Mouse (Mus musculus) adrenal gland, postnatal 25 days (tissue): Measurements from ENCODE around the gene Prss54. TPM values are rescaled to one million over a fixed set of nuclear protein-coding genes. Genes with fewer than 3 reads are reported as not detected.
A peak's percentile ranks its signal among the peaks of the same experiment; 100 is the strongest.

Experiments
- DNase-seq: peaks from one replicate; pipeline ENCODE4 v3.0.0; 2021; ENCODE audit warnings: mixed read lengths
- total RNA-seq: library from RNA; stranded (reverse); gene quantifications from 2 replicates; pipeline ENCODE4 v1.2.3, GENCODE M21; 2021

Gene Prss54
- total RNA-seq, 1 experiment from 2014 or later, result not detected

DNA sequence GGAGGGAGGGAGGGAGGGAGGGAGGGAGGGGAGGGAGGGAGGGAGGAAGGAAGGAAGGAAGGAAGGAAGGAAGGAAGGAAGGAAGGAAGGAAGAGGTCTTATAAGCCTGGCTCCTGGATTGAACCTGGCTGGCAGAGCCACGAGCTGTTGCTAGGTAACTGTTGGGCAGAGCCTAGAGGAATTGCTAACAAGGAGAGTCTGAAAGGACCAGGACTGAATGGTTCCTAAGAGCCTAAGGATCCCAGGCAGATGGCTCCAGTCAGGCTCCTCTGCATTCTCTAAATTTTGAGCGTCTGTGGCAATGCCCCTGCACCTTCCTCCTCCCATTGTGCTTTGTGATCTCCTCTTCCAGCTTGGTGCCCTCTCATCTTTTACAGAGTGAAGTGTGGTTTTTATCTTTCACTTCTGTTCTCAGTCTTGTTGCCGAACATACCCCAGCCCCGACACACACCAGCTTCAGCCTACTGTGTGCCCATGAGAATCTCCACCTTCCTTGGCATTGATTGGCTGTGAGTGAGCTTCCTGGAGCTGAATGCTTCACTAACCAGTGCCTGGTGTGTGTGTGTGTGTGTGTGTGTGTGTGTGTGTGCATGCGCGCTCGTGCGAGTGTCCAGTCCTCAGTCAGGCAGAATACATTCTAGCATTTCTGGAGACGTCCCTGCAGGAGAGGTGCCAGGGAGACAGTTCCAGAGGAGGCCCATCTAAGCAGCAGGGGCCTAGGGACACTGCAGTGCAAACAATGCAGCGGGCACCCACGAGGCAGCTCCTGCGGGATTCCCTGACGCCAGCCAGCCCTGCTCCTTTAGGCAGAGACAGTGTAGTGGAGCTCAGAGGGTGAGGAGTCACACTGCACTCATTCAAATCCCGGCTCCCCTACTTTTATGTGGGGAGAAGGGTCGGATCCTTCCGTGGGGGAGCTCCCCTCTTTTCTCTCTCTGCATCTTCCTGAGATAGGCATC is 26.0 kb downstream of the Prss54 start:
- no peak for DNase-seq

DNA sequence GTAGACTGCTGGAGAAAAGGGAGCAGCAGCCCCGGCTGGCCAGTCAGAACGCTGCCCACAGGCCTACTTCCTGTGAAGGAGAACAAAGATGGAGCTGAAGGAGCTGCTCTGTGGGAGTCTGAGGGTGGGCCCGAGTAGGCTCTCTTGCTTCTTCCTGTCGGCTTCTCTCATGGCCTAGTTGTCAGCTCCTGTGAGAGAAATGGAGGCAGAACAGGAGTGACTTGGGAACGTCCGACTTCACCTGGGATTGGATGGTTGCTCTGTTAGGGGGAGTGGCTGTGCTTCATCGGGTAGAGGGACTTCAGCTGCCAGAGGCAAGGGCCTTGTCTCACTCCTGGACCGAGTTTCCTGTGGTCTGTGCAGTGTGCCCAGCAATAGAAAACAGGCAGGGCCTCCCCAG is 28.2 kb downstream of the Prss54 start:
- DNase-seq, result no peak

DNA sequence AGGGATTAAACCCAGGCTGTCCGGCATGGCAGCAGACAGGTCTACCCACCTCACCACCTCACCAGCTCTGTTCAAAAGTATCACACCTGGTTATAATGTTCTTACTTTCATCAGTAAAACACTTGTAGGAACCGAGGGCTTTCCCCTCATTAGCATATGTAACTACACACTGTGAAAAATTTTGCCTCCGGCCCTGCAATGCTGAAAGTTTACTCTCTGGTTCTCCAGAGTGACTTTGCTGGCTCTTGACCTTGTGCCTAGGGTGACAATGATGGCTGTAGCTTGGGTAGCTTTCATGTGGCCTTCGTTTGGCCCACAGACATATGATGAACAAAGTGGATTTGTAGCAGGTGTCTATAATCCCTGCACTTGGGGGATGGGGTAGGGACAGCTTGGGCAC is 29.2 kb downstream of the Prss54 start:
- no peak for DNase-seq

GRCm38 (mm10) chr8:95545815-95546214 is 30.3 kb downstream of the Prss54 start:
- no peak for DNase-seq

DNA sequence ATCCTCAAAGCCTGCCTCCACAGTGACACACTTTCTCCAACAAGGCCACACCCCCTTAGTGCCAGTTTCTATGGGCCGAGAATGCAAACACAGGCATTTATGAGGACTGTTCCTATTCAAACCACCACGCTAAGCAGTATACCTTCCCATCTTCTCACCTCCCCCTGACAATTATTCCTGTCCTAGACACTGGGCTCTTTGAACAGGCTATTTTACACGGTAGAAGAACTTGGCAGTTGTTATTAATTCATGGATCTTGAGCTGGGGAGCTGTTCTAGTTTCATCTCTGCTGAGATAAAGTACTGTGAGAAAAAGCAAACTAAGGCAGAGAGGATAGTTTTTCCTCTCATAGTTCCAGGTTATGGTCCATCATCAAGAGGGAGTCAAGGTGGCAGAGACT is 33.1 kb downstream of the Prss54 start:
- no peak for DNase-seq

- no peak for DNase-seq
Measured at GRCm38 (mm10) chr8:95542191-95542590, 33.9 kb downstream of the Prss54 start.

DNA sequence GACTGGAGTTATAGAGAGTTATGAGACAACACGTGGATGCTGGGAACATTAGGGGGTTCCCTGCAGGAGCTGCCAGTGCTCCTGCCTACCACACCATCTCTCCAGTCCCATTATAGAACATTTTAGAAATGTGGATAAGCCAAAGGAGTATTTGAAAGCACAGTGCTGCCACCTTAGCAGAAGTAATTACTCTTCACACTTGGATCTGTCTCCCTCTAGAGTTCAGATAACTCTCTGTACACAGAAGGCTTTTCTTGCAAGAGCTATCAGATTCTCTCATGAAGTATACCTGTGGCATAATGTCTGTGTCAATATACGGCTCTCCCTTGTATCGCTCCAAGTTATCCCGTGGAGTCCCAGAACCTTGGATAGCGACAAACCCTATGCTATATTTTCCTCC is 36.7 kb downstream of the Prss54 start:
- no peak for DNase-seq

DNA sequence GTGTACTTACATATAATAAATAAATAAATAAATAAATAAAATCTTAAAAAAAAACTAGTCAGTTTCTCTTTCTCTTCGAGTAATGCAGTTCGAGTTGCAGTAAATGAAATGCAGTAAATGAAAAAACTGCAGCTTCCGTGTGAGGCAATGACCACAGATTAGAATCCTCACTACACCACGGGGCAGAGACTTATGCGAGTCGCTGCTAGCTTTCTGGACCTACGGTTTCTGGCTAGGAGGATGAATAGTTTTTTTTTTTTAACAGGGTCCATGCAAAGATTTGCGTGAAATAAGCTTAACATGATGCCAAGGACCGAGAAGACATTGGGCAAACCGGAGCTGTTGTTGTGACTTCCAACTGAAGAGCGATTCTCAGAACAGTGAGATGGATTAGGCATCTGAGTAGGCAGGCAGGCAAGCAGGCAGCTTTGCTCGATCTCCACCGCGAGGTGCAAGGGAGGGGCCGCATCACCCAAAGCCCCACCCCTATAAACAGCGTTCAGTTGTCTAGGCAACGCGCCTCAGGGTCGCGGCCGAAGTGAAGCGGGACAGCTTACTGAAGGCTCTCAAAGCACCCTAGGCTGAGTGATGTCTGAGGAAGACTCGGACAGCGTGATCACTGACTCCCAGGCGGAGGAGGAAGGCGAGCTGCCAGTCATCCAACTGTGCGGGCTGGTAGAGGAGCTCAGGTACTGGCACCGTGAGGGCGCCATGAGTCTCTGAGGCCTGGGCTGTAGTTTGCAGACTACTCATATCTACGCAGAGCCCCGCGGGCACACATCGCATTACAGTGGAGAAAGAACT is 42.4 kb downstream of the Prss54 start, which contains the start of gene Ccdc113:
Gene Ccdc113 (plus strand): TSS at position 502 of the 804 bp plus-strand sequence.
- DNase-seq, result peak; percentile 71

- no peak for DNase-seq
Measured at GRCm38 (mm10) chr8:95532206-95532605, 43.9 kb downstream of the Prss54 start.

DNA sequence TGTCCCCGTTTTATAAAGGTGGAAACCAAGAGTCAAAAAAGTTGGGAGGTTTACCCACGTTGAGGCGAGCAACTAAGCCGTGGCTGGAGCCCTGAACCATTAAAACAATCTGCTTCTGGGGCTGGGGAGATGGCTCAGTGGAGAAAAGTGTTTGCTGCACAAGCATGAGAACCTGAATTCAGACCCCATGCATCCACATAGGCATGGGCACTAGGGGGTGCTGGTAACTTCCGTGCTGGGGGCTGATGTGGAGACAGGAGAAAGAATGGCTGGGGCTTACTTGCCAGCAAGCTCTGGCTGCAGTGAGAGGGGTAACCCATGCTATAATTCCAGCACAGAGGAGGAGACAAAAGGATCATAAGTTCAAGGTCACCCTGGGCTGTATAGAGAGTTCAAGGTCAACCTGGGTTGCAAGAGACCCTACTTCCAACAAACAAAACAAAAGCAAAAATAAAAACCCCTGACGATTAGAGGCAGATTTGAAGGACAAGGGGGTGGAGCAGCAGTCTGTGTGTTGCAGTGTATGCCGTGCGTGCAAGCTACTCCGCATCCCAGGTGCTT is 47.3 kb downstream of the Prss54 start:
- no peak for DNase-seq

GRCm38 (mm10) chr8:95528194-95528593 is 47.9 kb downstream of the Prss54 start:
- DNase-seq, result no peak

DNA sequence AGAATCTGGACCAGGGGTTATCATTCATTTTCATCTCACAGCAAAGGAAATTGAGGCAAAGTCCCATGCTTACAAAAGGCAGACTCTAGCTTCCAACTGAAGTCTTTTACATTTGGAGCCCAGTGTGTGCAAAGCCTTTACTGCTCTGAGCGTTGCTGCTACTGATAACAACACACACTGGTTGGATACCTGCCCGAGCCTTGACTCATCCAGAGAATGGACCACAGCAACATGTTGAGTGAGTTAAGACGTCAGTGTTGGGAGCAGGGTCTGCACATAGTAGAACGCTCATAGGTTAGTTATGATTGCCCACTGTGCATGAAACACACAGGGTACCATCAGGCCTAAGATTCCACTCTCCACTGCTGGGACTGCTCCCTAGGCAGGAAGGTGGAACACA is 52.1 kb downstream of the Prss54 start:
- no peak for DNase-seq

DNA sequence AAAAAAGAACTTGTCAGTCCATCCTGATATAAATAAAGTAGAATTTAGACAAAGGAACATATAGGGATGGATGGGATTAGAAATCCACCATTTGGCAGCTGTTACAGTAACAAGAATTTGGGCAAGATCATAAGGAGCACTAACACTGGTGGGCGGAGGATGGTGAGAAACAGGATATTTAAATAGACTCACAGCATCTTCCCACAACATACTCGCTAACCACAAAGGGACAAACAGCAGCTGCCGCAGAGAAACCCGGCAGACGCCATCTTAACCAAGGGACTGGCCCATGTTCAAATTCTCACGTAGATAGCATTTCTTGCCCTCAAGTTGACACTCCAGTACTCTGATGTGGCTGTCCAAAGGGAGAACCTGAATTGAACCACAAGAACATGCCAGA is 59.2 kb downstream of the Prss54 start:
- DNase-seq, result no peak

- DNase-seq, result peak; percentile 9
Measured at GRCm38 (mm10) chr8:95513219-95513618, 62.9 kb downstream of the Prss54 start.

- no peak for DNase-seq
Measured at GRCm38 (mm10) chr8:95512257-95512656, 63.9 kb downstream of the Prss54 start.

Other genes starting within 250 kb of the Prss54 start
- gene Zfp319, start 244.4 kb downstream of the Prss54 start, total RNA-seq, result 11.3 and 13.6 TPM in 2 replicates
- 22.4 and 23.0 TPM in 2 replicates for gene Usb1, start 244.1 kb downstream of the Prss54 start, total RNA-seq
- 8.7 and 10.5 TPM in 2 replicates for gene Mmp15, start 224.1 kb downstream of the Prss54 start, total RNA-seq
- gene Cfap20, start 141.5 kb downstream of the Prss54 start, total RNA-seq, result 53.1 and 58.0 TPM in 2 replicates
- 59.6 and 88.3 TPM in 2 replicates for gene Csnk2a2, start 86.3 kb downstream of the Prss54 start, total RNA-seq
- gene Ccdc113, start 42.3 kb downstream of the Prss54 start, total RNA-seq, result 1.4 TPM in 1 of 2 replicates, not detected in the other
- gene Gins3, start 57.1 kb upstream of the Prss54 start, total RNA-seq, result 3.2 and 4.1 TPM in 2 replicates
- 15.4 and 22.5 TPM in 2 replicates for gene Ndrg4, start 100.6 kb upstream of the Prss54 start, total RNA-seq
- gene Setd6, start 139.5 kb upstream of the Prss54 start, total RNA-seq, result 30.1 and 43.2 TPM in 2 replicates
- 199 and 203 TPM in 2 replicates for gene Cnot1, start 231.1 kb upstream of the Prss54 start, total RNA-seq
- gene Sap18b, start 249.0 kb upstream of the Prss54 start, total RNA-seq, result 190 and 199 TPM in 2 replicates